Mouse (Mus musculus) liver, embryonic 14.5 days (tissue): ENCODE measurements around the gene Rad51b. TPM values are rescaled to one million over a fixed set of nuclear protein-coding genes. Genes with fewer than 3 reads are reported as not detected.

Source experiments
- ATAC-seq: fragments of 200-750 bp; cut with Nextera tagmentation; 2 replicates; pipeline ENCODE4 v1.8.0; 2017; ENCODE audit warnings: moderate number of reproducible peaks, mild to moderate bottlenecking, moderate library complexity; ENCODE audit not compliant: insufficient read depth
- DNase-seq, 3 experiments: peaks; one replicate each; pipeline ENCODE4 v3.0.0-alpha.2; 2012 to 2013; ENCODE audit warnings: low read depth in 3 of 3, low spot score in 3 of 3
- H3K27ac ChIP-seq: fragments of 300-500 bp; sonication (generic); 2 replicates; pipeline ENCODE4 v1.5.1; 2014; ENCODE audit warnings: moderate library complexity, mild to moderate bottlenecking, control low read depth, inconsistent platforms
- H3K27me3 ChIP-seq: fragments of 300-500 bp; sonication (generic); 2 replicates; pipeline ENCODE4 v1.6.1; 2014; ENCODE audit warnings: mild to moderate bottlenecking, low read length, moderate library complexity; ENCODE audit not compliant: control insufficient read depth, insufficient read depth
- H3K36me3 ChIP-seq: fragments of 300-500 bp; sonication (generic); replicated peaks from 2 replicates; pipeline ENCODE4 v1.6.1; 2014; ENCODE audit warnings: low read depth; ENCODE audit not compliant: control insufficient read depth, insufficient read depth
- H3K4me1 ChIP-seq, 2 experiments: fragments of 200-500 bp in 1 of 2; fragments of 300-500 bp in 1 of 2; sonication (generic) in 1 of 2; replicated peaks; 2 replicates each; pipeline ENCODE4 v1.6.1; 2012 to 2014; ENCODE audit warnings: antibody characterized with exemption in 1 of 2, inconsistent platforms in 1 of 2, low read length in 1 of 2; ENCODE audit not compliant: control insufficient read depth in 2 of 2, insufficient read depth in 2 of 2
- H3K4me2 ChIP-seq: fragments of 300-500 bp; sonication (generic); 2 replicates; pipeline ENCODE4 v1.6.1; 2014; ENCODE audit warnings: low read depth, mild to moderate bottlenecking, control low read depth, moderate library complexity
- H3K4me3 ChIP-seq, 2 experiments: fragments of 200-500 bp in 1 of 2; fragments of 300-500 bp in 1 of 2; sonication (generic) in 1 of 2; 2 replicates each; pipeline ENCODE4 v1.5.1; 2012 to 2014; ENCODE audit warnings: low read depth in 2 of 2, low read length in 2 of 2, mild to moderate bottlenecking in 2 of 2, control low read depth in 1 of 2, inconsistent platforms in 1 of 2, moderate library complexity in 1 of 2; ENCODE audit not compliant: insufficient read depth in 1 of 2
- H3K9ac ChIP-seq: fragments of 300-500 bp; sonication (generic); replicated peaks from 2 replicates; pipeline ENCODE4 v1.6.1; 2014; ENCODE audit warnings: mild to moderate bottlenecking, control low read depth, moderate library complexity
- H3K9me3 ChIP-seq: fragments of 300-500 bp; sonication (generic); 2 replicates; pipeline ENCODE4 v1.6.1; 2016; ENCODE audit warnings: low read length, mixed read lengths; ENCODE audit not compliant: control insufficient read depth
- CTCF ChIP-seq: IDR thresholded peaks from 2 replicates; pipeline ENCODE4 v1.5.1; 2016; ENCODE audit warnings: antibody characterized with exemption, low read depth, control low read depth
- EP300 ChIP-seq: IDR thresholded peaks from 2 replicates; pipeline ENCODE4 v1.6.1; 2016; ENCODE audit warnings: antibody characterized with exemption, low read depth
- WGBS: fragments of 180-500 bp; shearing (Covaris S2); extraction: QIAGEN DNeasy Blood & Tissue Kit; methylation state at CpG from one replicate; pipeline ENCODE4 v1.1.7; 2014; ENCODE audit not compliant: insufficient replicate concordance; 5-methylcytosine and 5-hydroxymethylcytosine counted together
- polyA plus RNA-seq, 2 experiments: library from polyadenylated mRNA; depleted of rRNA in 1 of 2; stranded (reverse) in 1 of 2; unstranded in 1 of 2; fragments of >200 nt; fragmentation: Nextera tagmentation in 1 of 2; extraction: Ambion mirVana in 1 of 2; gene quantifications; 2 replicates each; pipeline versions ENCODE4 v1.2.1 to v1.2.3; 2012 to 2014

Gene Rad51b
- polyA plus RNA-seq, 2 experiments = 2.3 to 5.1 TPM

- Histone ChIP-seq H3K4me2 (no peak overlapping the region), H3K27me3 (no peaks in the 10 kb centered on the region), H3K4me1 (peaks cover 0 to 14% of the 10 kb centered on the region in 2 experiments; a peak in 2 of 4 replicates), H3K9me3 (no peaks in the 10 kb centered on the region), H3K27ac (no peak overlapping the region), H3K36me3 (no peaks in the 10 kb centered on the region), H3K9ac (no peak overlapping the region), H3K4me3 (no peak overlapping the region)
- ATAC-seq (no peak), DNase-seq (no peak)
- 66% methylated on average over 4 of the region's 4 CpGs for WGBS
- TF ChIP-seq CTCF = no peak
- TF ChIP-seq EP300 = no peak
Measured at GRCm38 (mm10) chr12:79755617-79756016, 458.5 kb downstream of the Rad51b start.

- peaks cover 0 to 16% of the 10 kb centered on the region in 2 experiments; a peak in 2 of 4 replicates for H3K4me1 ChIP-seq
- 61% methylated on average over 5 of the region's 5 CpGs for WGBS
- H3K27ac ChIP-seq = no peak overlapping the region
- no peaks in the 10 kb centered on the region for H3K9me3 ChIP-seq
- H3K36me3 ChIP-seq = no peaks in the 10 kb centered on the region
- DNase-seq (no peak), ATAC-seq (no peak)
- no peak overlapping the region for H3K9ac ChIP-seq
- TF ChIP-seq CTCF (no peak), EP300 (no peak)
- no peaks in the 10 kb centered on the region for H3K27me3 ChIP-seq
- no peak overlapping the region for H3K4me3 ChIP-seq
- no peak overlapping the region for H3K4me2 ChIP-seq
Measured at GRCm38 (mm10) chr12:79756352-79756751, 459.3 kb downstream of the Rad51b start.

- Histone ChIP-seq H3K27ac (no peak overlapping the region), H3K36me3 (no peaks in the 10 kb centered on the region), H3K27me3 (no peaks in the 10 kb centered on the region), H3K4me2 (no peak overlapping the region), H3K4me1 (peaks cover 10 to 26% of the 10 kb centered on the region in 2 experiments), H3K4me3 (no peak overlapping the region), H3K9me3 (no peaks in the 10 kb centered on the region), H3K9ac (no peak overlapping the region)
- no peak for DNase-seq
- no peak for ATAC-seq
- WGBS = 70% methylated on average over 4 of the region's 4 CpGs
- TF ChIP-seq CTCF (no peak), EP300 (no peak)
Measured at GRCm38 (mm10) chr12:79757775-79758174, 460.7 kb downstream of the Rad51b start.

- no peak for DNase-seq
- WGBS = 58% methylated on average over 8 of the region's 8 CpGs
Measured at GRCm38 (mm10) chr12:79759180-79759902, 462.3 kb downstream of the Rad51b start.

DNA sequence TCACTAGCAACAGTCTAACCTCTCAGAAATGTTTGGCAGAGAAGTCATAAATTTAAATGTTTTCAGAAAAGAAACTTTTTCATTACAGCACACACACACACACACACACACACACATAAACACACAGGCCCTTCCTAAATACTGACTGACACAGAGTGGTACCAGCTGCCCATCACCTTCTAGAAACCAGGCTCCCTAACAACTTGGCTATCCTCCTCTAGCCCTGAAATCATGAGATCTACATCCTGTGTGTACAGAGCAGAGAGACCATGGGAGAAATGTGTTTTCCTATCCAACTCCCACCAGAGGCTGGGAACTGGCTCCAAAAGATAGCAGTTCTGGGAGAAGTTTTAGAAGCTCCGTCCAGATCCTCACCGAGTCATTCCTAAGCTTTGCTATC, 464.1 kb downstream of the Rad51b start:
- Histone ChIP-seq H3K9ac (no peak overlapping the region), H3K36me3 (no peaks in the 10 kb centered on the region), H3K4me3 (no peak overlapping the region), H3K9me3 (no peaks in the 10 kb centered on the region), H3K4me2 (no peak overlapping the region), H3K27me3 (no peaks in the 10 kb centered on the region), H3K27ac (no peak overlapping the region), H3K4me1 (peaks cover 11 to 37% of the 10 kb centered on the region in 2 experiments)
- ATAC-seq = no peak
- TF ChIP-seq CTCF = no peak
- no peak for TF ChIP-seq EP300
- 68% methylated on average over 2 of the region's 2 CpGs for WGBS
- DNase-seq = no peak

More at GRCm38 (mm10) chr12:79759180-79759902, 462.3 kb downstream of the Rad51b start:
- H3K4me3 ChIP-seq = no peak overlapping the region
- no peaks in the 10 kb centered on the region for H3K9me3 ChIP-seq
- H3K27ac ChIP-seq = no peak overlapping the region
- H3K9ac ChIP-seq = no peak overlapping the region
- no peaks in the 10 kb centered on the region for H3K36me3 ChIP-seq
- TF ChIP-seq EP300 = no peak
- TF ChIP-seq CTCF = 0 out of 2 replicates have a peak, but pooled peaks have one; percentile 22
- H3K4me1 ChIP-seq = peaks cover 11 to 31% of the 10 kb centered on the region in 2 experiments
- H3K27me3 ChIP-seq = no peaks in the 10 kb centered on the region
- no peak for ATAC-seq
- H3K4me2 ChIP-seq = no peak overlapping the region
